Mouse (Mus musculus) intestine, embryonic 16.5 days (tissue): Measurements from ENCODE around the gene Ckap2l. TPM values are rescaled to one million over a fixed set of nuclear protein-coding genes. Genes with fewer than 3 reads are reported as not detected.
A peak's percentile ranks its signal among the peaks of the same experiment; 100 is the strongest.

ENCODE experiments used
- ATAC-seq: fragments of 200-750 bp; cut with Nextera tagmentation; 2 replicates; pipeline ENCODE4 v1.8.0; 2017; ENCODE audit warnings: moderate TSS enrichment, moderate library complexity
- H3K27ac ChIP-seq: fragments of 300-500 bp; sonication (generic); 2 replicates; pipeline ENCODE4 v1.5.1; 2014; ENCODE audit warnings: mild to moderate bottlenecking, low read length
- H3K27me3 ChIP-seq: fragments of 300-500 bp; sonication (generic); replicated peaks from 2 replicates; pipeline ENCODE4 v1.6.1; 2014; ENCODE audit warnings: low read length, control low read depth, mixed read lengths; ENCODE audit not compliant: control insufficient read depth, insufficient read depth
- H3K36me3 ChIP-seq: fragments of 300-500 bp; sonication (generic); 2 replicates; pipeline ENCODE4 v1.6.1; 2014; ENCODE audit warnings: low read length, control low read depth; ENCODE audit not compliant: control insufficient read depth, insufficient read depth
- H3K4me1 ChIP-seq: fragments of 300-500 bp; sonication (generic); 2 replicates; pipeline ENCODE4 v1.6.1; 2014; ENCODE audit warnings: low read length, control low read depth, mixed read lengths; ENCODE audit not compliant: control insufficient read depth, insufficient read depth
- H3K4me2 ChIP-seq: fragments of 300-500 bp; sonication (generic); 2 replicates; pipeline ENCODE4 v1.6.1; 2014; ENCODE audit warnings: low read depth, low read length, control low read depth
- H3K4me3 ChIP-seq: fragments of 300-500 bp; sonication (generic); 2 replicates; pipeline ENCODE4 v1.5.1; 2014; ENCODE audit warnings: mild to moderate bottlenecking, low read length
- H3K9ac ChIP-seq: fragments of 300-500 bp; sonication (generic); 2 replicates; pipeline ENCODE4 v1.6.1; 2014; ENCODE audit warnings: low read depth, low read length
- H3K9me3 ChIP-seq: fragments of 300-500 bp; sonication (generic); 2 replicates; pipeline ENCODE4 v1.6.1; 2016; ENCODE audit warnings: low read length, control low read depth; ENCODE audit not compliant: control insufficient read depth
- WGBS: fragments of 180-500 bp; shearing (Covaris S2); extraction: QIAGEN DNeasy Blood & Tissue Kit; methylation state at CpG from one replicate; pipeline ENCODE4 v1.1.7; 2014; 5-methylcytosine and 5-hydroxymethylcytosine counted together
- polyA plus RNA-seq: library from polyadenylated mRNA; unstranded; fragments of >200 nt; fragmentation: Nextera tagmentation; extraction: Ambion mirVana; gene quantifications from 2 replicates; pipeline ENCODE4 v1.2.1, GENCODE M21; 2015

Gene Ckap2l
- 30.9 and 32.7 TPM in 2 replicates for polyA plus RNA-seq

GRCm38 (mm10) chr2:129296671-129297588 lies at the start of gene Ckap2l:
Gene Ckap2l, minus strand, starts transcription at chr2:129297212.
- Histone ChIP-seq H3K9ac (peak within 1 kb of the TSS; percentile 90), H3K4me2 (peak within 1 kb of the TSS; percentile 83), H3K4me3 (peak within 1 kb of the TSS; percentile 94), H3K27me3 (no peaks in the 10 kb centered on the region), H3K36me3 (0 out of 2 replicates have a peak, but pooled peaks cover 4% of the 10 kb centered on the region), H3K9me3 (no peaks in the 10 kb centered on the region), H3K27ac (peak within 1 kb of the TSS; percentile 84), H3K4me1 (peaks cover 10% of the 10 kb centered on the region)
- ATAC-seq = peak; percentile 100
- under 1% methylated on average over 50 of the region's 50 CpGs for WGBS

DNA sequence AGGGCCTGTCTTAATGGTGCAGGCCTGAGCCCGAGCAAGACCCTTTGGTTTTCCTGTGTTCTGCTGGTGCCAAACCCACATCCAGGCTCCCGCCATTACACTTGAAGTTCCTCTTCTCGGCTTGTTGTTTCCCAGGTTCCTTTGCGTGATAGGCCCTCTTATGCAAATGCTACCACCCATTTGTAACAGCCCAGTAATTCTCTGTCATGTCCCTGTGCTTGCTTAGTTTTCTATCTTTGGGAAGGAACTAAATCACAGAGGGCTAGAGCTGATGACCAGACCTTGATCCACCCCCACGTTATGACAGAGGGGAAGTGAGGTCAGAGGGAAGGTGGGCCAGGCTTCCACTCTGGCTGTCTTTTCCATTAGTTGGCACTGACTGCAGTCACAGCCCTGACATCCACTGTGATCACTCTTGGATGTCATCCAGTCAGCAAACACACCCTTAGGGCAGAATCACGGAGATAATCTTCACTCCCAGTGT lies 41.2 kb upstream of the Ckap2l start:
- no peaks in the 10 kb centered on the region for H3K36me3 ChIP-seq
- H3K4me2 ChIP-seq = no peak overlapping the region
- WGBS = 70% methylated on average over 6 of the region's 6 CpGs

DNA sequence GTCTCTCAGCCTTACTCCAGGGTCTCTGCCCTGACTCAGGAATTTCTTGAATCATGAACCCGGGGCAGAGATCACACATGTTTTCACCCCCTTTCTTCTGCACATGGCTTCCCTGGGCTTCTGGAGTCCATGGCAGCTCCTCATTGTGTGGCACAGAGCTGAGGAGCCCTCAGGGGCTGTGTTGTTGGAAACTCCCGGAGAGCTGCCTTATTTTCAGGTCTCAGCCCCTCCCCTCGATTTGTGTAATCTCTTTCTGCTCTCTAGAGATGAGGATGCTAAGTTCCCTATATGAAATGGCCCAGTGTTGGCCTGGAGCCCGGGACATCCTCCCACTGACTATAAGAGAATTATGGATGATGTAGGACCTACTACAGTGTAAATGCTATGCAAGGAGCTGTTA lies 36.5 kb upstream of the Ckap2l start:
- Histone ChIP-seq H3K4me2 (no peak overlapping the region), H3K4me3 (no peak overlapping the region), H3K4me1 (no peaks in the 10 kb centered on the region), H3K27me3 (no peaks in the 10 kb centered on the region), H3K27ac (no peak overlapping the region), H3K9me3 (no peaks in the 10 kb centered on the region), H3K36me3 (no peaks in the 10 kb centered on the region), H3K9ac (no peak overlapping the region)
- ATAC-seq = no peak
- 61% methylated on average over 4 of the region's 4 CpGs for WGBS

More for the DNA sequence above, 41.2 kb upstream of the Ckap2l start:
- H3K9me3 ChIP-seq = no peaks in the 10 kb centered on the region
- H3K27ac ChIP-seq = no peak overlapping the region
- H3K27me3 ChIP-seq = no peaks in the 10 kb centered on the region
- ATAC-seq = no peak
- H3K4me3 ChIP-seq = no peak overlapping the region
- no peak overlapping the region for H3K9ac ChIP-seq
- H3K4me1 ChIP-seq = no peaks in the 10 kb centered on the region

DNA sequence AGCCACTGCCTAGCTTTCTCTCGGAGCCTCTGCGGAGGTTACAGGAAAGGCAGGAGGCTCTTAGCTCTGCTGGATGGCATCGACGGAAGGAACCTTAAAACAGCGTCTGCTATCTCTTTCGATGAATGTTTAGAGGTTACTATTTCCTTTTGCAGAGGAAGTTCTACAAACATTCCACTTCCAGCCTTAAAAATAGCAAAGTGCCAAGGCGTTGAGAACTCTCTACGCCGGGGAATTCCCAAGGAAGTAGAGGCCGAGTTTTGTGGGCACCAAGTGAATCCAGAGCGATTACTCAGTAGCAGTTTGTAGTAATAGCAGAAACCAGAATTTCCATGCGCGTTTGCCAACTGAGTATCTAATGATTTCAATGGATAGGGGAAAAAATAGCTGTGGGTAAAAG lies 33.5 kb upstream of the Ckap2l start:
- no peak for ATAC-seq
- no peak overlapping the region for H3K27ac ChIP-seq

GRCm38 (mm10) chr2:129330024-129330423 lies 33.0 kb upstream of the Ckap2l start:
- ATAC-seq = no peak
- Histone ChIP-seq H3K27ac (no peak overlapping the region), H3K4me1 (no peaks in the 10 kb centered on the region), H3K4me2 (no peak overlapping the region), H3K27me3 (no peaks in the 10 kb centered on the region), H3K4me3 (no peak overlapping the region), H3K9ac (no peak overlapping the region), H3K9me3 (peaks cover 3% of the 10 kb centered on the region; the same call in 1 of the 2 replicates), H3K36me3 (no peaks in the 10 kb centered on the region)
- WGBS = 68% methylated on average over 7 of the region's 7 CpGs

More for the DNA sequence above, 33.5 kb upstream of the Ckap2l start:
- Histone ChIP-seq H3K27me3 (no peaks in the 10 kb centered on the region), H3K36me3 (no peaks in the 10 kb centered on the region), H3K4me2 (no peak overlapping the region), H3K4me1 (no peaks in the 10 kb centered on the region), H3K9ac (no peak overlapping the region), H3K4me3 (no peak overlapping the region), H3K9me3 (peaks cover under 1% of the 10 kb centered on the region; the same call in 1 of the 2 replicates)
- 73% methylated on average over 13 of the region's 13 CpGs for WGBS

DNA sequence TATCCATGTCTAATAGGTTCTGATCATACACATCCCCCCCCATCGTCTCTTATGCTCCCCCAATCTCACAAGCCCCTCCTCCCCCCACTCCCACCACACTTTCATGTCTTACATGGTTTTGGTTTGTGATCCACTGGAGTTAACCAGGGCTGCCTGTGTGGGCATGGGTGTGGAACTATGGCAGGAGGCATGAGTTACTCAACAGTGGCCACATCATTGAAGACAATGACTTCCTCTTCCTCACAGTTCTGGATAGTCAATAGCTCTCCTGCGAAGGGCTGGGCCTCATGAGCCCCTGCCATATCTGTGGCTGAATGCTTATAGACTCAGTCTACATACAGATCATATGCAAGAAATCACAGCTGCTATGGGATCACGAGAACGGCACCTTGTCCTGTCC lies 31.2 kb upstream of the Ckap2l start:
- no peak overlapping the region for H3K27ac ChIP-seq
- H3K36me3 ChIP-seq = no peaks in the 10 kb centered on the region
- no peak overlapping the region for H3K4me3 ChIP-seq
- WGBS = 84% methylated on average over 4 of the region's 4 CpGs
- peaks cover 3% of the 10 kb centered on the region; the same call in 1 of the 2 replicates for H3K9me3 ChIP-seq
- H3K4me1 ChIP-seq = no peaks in the 10 kb centered on the region
- no peak overlapping the region for H3K9ac ChIP-seq
- no peaks in the 10 kb centered on the region for H3K27me3 ChIP-seq
- no peak for ATAC-seq
- no peak overlapping the region for H3K4me2 ChIP-seq

DNA sequence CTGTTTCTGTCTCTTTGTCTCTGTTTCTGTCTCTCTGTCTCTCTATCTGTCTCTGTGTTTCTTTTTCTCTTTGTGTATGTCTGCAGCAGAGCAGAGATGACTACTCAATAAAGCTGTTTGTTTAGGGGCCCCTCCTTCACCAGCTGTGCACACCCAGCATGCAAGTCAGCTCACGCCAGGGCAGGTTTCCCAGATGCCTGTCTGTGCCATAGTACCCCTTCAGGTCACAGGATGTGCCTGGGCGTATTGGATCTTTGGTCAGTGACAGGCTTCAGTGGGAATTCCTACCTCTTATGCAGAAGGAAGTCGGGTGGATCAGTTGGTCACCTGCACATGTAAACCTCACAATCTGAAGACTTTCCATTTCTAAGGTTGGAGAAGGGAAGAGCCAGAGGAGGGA lies 27.2 kb upstream of the Ckap2l start:
- no peak overlapping the region for H3K4me2 ChIP-seq
- no peaks in the 10 kb centered on the region for H3K27me3 ChIP-seq
- no peak overlapping the region for H3K9ac ChIP-seq
- ATAC-seq = no peak
- no peak overlapping the region for H3K4me3 ChIP-seq
- H3K36me3 ChIP-seq = no peaks in the 10 kb centered on the region
- peaks cover 3% of the 10 kb centered on the region; the same call in 1 of the 2 replicates for H3K9me3 ChIP-seq
- no peaks in the 10 kb centered on the region for H3K4me1 ChIP-seq
- WGBS = 67% methylated on average over 3 of the region's 3 CpGs
- H3K27ac ChIP-seq = no peak overlapping the region

DNA sequence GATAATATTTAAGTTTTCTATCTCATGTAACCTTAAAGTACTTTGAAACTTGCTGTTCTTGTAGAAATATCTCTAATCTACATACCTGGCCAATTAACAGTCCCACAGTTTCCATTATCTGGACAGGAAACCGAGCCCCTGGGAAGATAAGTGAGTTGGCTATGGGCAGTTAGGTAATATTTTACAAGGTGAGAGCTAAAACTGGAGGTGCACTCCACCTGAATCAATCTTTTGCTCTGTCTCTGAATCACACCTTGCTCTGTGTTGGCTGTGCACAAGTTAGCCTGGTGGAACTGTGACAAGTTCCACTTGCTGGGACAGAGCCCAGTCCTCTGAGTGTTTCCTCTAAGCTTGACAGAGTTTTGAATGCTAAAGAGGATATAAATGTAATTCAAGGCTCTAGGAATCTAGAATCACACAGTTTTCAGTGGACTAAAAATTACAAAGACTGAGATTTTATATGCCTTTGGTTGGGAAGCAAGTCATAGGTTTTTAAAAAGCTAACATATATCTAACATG lies 25.2 kb upstream of the Ckap2l start:
- Histone ChIP-seq H3K4me1 (no peaks in the 10 kb centered on the region), H3K4me3 (no peak overlapping the region), H3K4me2 (no peak overlapping the region), H3K9ac (no peak overlapping the region), H3K36me3 (no peaks in the 10 kb centered on the region), H3K27me3 (no peaks in the 10 kb centered on the region), H3K27ac (no peak overlapping the region; the same call in 1 of the 2 replicates), H3K9me3 (peaks cover 3% of the 10 kb centered on the region; the same call in 1 of the 2 replicates)
- ATAC-seq = peak; percentile 71
- WGBS = 51% methylated on average over 1 of the region's 1 CpGs

GRCm38 (mm10) chr2:129320033-129320605 lies 23.1 kb upstream of the Ckap2l start:
- Histone ChIP-seq H3K9me3 (no peaks in the 10 kb centered on the region), H3K4me1 (no peaks in the 10 kb centered on the region), H3K4me2 (no peak overlapping the region), H3K27me3 (no peaks in the 10 kb centered on the region), H3K9ac (no peak overlapping the region), H3K36me3 (no peaks in the 10 kb centered on the region), H3K27ac (no peak overlapping the region), H3K4me3 (no peak overlapping the region)
- ATAC-seq = no peak
- 80% methylated on average over 8 of the region's 8 CpGs for WGBS
